Mouse (Mus musculus): ENCODE measurements around the gene Tcirg1.

Gene Tcirg1

DNA sequence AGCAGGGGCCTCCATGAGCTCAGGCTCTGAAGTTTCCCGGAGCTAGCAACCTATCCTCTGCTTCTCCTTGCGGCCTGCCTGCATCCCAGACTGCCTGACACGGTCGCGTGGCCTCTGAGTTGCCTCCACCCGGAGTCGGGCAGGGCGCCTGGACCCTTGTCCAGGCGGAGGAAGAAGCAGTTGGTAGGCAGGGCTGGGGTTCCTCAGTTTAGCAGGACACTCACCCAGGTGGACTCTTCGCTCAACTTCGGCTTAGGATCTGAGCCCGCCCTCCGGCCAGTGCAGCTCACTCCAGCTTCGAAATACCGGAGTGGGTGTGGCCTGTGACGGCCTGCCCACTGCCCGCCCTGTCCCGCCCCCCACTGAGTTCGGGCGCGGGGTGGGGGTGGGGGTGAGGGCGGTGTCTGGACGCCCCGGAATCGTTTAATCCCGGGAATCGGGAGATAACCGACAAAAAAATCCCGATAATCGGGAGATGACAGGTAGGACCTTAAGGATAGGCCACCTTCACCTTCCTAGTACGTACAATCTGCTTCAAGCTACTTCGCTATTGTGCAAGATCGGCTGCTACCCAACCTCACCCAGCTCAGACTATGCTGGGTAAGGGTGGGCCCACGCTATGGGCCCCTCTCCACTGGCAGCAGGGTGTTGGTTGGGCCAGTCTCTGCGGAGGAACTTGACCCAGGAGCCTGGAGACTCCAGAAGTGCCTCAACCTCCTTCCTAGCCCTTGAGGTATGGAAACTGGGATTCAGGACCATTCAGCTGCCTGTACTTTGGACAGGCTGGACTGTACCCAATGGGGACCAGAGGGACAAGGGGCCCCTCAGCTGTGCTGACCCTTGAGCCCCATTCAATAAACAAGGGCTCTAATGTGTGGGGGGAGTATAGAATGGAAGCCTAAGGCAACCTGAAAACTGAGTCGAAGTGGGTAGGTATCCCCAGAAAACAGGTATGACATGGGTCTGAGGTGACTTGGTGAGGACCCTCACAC, at the start of gene Tcirg1:
Tcirg1 (minus strand) TSS at position 339 of the 992 bp plus-strand sequence.
- peak; percentile 92 to 93 for DNase-seq

- peak in 1 of 2 experiments; percentile 48 for DNase-seq
Observed at GRCm38 (mm10) chr19:3955804-3956203, 48.9 kb upstream of the Tcirg1 start.

DNA sequence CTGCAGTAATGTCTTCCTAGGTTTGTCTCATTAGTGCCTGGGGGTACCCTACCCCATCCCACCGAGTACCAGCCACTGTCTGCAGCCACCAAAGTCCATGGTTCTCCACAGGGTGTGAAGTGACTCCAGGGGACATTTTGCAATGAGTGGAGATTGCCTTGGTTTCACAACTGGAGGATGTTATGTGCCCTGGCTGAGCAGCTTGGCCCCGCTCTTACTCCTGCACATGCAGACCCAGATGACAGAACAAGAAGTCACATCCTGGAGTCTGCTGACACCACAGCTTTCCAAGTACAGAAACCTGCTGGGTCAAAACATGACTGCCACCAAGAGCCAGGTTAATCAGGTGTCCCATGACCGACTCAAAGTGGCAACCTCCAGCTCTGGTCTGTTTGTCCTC, 48.1 kb upstream of the Tcirg1 start:
- DNase-seq = peak; percentile 26 to 33

DNA sequence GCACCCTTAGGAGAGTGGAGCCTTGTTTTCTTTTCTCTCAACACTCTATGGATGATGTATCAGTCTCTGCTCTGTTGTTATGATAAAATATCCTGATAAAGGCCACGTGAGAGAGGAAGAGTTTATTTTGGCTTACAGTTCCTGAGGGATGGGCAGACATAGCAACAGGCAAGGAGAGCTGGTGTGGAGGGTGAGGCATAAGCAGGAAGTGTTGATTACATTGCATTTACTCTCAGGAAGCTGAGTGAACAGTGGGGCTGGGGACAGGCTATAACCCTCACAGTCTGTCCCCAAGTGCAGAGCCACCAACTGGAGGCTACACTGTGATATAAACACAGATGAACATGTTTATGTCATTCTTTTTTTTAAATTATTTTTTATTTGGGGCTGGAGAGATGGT, 45.2 kb upstream of the Tcirg1 start:
- no peak for DNase-seq

GRCm38 (mm10) chr19:3951461-3951860, 44.5 kb upstream of the Tcirg1 start:
- no peak for DNase-seq

DNA sequence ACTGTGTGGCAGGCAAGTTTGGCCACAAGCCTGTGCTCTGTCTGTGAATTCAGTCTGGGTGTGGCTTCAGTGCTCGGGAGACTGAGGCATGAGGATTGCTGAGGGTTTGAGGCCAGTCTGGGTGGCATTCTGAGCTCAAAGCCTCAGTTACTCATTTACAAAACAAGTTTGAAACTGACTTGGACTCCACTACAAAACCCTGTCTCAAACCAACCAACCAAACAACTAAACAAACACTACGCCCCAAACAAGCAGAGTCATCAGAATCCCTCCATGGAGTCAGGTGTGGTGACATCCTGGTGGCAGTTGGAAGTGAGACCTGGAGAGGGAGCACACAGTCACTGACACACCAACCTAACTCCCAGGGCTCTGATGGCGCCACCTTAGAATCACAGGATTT, 43.4 kb upstream of the Tcirg1 start:
- peak; percentile 53 to 54 for DNase-seq

DNA sequence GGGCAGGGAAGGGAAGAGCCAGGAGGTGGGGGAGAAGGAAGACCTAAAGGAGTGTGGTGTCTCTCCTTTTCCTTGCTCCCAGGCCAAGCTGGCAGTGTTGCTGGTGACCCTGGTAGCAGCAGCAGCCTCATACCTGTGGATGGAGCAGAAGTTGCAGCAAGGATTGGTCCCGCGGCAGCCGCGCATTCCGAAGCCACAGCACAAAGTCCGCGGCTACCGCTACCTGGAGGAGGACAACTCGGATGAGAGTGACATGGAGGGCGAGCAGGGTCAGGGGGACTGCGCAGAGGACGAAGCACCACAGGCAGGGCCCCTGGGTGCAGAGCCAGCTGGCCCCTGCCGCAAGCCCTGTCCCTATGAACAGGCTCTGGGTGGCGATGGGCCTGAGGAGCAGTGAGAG, 41.6 kb upstream of the Tcirg1 start:
- DNase-seq = peak; percentile 44 to 68

DNA sequence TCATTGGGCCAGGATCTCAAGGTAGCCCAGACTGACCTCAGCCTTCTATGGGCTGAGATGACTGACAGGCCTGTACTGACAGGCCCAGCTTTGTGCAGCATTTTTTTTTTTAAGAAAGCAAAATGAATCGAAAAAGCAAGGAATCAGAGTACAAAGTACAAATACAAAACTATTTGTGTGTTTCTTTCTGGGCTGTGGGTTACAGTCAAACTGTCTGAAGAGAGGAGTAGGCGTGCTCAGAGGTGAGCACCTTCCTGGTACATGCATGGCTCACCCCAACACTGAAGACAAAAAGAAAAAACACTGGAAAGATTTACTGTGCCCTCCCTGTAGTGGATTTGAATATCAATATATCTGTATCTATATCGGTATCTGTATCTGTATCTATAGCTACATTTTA, 40.9 kb upstream of the Tcirg1 start:
- DNase-seq = no peak

GRCm38 (mm10) chr19:3946715-3947114, 39.8 kb upstream of the Tcirg1 start:
- DNase-seq = peak; percentile 84 to 90

DNA sequence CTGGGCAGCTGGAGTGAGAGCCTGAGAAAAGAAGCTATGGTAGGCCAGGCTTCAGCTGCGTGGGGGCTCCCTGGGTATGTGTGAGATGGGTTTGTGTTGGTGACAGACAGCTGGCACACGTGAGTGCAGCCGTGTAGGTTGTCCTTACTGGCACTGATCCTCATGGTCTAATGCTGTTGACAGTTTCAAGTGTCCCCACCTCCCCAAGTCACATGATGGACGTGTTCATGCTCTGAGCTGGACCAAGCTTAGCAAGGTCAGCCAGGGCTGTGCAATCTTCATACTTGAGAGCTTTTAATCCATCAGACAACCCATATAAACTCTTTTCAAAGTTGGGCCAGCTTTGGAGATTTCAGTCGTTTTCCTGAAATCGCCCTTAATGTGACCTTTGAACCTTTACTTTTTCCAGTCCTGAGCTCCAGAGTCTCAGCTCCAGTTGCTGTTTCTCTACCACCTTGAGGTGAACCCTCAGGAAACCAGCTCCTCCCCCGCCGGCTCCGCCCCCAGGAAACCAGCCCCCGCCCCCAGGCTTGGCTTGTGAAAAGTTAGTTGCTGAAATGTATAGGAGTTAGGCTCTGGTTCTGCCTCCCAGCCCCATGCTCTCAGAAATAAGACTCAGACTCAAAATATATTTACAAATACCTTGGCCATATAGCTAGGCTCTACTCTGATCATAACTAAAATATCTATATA, 39.1 kb upstream of the Tcirg1 start:
- DNase-seq = peak; percentile 79 to 83

DNA sequence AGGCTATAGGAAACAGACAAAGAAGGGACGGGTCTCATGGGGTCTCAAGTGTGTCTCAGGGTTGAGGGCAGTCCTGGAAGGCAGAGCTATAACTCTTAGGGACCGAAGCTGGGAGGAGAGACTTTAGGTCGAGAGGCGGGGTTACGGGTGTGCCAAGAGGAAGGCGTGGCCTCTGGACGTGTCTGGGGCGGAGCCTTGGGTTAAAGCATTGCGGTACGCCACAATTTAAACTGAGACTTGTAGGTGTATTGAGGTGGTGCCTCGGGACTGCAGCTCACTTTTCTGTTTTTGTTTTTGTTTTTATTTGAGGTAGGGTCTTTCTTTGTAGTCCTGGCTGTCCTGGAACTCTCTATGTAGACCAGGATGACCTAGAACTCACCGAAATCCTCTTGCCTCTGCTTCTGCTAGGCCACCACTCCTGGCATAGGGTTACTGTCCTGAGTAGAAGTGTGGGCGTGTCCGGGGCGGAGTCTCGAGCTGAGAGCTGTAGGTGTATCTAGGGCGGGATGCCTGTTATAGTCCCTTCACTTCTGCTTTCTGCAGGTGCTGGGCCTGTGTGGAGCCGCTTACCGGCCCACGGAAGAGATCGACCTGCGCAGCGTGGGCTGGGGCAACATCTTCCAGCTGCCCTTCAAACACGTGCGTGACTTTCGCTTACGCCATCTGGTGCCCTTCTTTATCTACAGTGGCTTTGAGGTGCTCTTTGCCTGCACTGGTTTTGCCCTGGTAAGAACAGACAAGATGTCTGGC, 36.2 kb upstream of the Tcirg1 start:
- peak; percentile 61 to 77 for DNase-seq

GRCm38 (mm10) chr19:3942315-3942714, 35.4 kb upstream of the Tcirg1 start:
- DNase-seq = no peak

DNA sequence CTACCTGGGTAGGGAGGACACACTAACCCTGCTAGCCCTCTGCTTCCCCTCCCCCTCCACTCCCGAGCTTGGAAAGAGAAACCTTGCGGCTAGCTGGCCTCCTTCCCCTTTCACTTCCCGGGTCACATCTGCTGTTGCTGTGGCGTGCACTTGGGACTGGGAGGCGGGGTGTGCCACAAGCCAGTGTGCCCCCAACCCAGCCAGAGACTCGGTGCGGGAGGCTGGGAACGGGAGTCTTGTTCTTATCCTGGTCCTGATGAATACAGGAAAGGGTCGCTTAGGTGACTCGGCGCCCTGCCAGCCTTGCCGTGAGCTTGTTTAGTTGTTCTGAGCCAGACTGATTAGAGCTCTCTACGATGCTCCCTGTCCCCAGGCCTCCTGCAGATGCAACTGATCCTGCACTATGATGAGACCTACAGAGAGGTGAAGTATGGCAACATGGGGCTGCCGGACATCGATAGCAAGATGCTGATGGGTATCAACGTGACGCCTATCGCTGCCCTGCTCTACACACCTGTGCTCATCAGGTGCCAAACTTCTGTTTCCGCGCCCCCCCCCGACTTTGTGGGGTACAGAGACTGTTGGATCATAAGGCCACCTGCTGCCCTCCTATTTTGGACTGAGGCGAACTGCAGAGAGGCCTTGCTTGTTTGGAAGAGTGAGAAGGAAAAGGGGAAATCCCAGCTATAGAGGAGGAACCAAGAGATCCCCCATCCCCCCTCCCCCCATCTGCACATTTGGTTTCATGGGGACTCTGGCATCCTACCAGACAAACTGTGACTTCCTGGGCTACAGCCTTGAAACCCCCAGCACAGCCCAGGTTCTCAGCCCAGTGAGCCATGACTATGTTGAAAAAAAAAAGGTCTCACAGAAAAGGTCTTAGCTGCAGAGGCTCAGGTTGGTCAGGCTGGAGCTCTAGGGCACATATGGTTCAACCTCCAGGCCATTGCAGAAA, 29.2 kb upstream of the Tcirg1 start:
- DNase-seq = peak; percentile 79 to 86

GRCm38 (mm10) chr19:3935032-3935895, 28.3 kb upstream of the Tcirg1 start, which contains the start of gene Unc93b1:
Gene Unc93b1, plus strand, starts transcription at chr19:3935186.
- peak; percentile 76 to 82 for DNase-seq

DNA sequence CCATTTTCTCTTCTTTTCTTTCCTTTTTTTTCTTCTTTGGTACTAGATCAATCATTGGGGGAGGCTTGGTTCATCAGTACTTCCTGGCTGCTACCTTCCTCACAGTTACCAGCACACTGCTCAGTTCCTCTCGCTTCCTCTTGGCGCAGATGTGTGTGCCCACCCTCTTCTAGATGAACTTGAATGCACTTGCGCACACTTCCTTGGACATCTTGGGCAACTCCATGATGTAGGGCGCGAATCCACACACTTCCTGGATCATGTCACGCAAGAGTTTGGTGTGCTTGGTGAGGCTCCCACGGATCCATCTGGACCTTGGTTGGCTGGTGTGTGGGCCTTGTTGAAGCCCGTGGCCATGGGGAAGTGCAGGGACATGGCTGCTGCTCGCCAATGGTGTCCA, 24.8 kb upstream of the Tcirg1 start:
- DNase-seq = no peak

GRCm38 (mm10) chr19:3930262-3931057, 23.5 kb upstream of the Tcirg1 start:
- no peak for DNase-seq

DNA sequence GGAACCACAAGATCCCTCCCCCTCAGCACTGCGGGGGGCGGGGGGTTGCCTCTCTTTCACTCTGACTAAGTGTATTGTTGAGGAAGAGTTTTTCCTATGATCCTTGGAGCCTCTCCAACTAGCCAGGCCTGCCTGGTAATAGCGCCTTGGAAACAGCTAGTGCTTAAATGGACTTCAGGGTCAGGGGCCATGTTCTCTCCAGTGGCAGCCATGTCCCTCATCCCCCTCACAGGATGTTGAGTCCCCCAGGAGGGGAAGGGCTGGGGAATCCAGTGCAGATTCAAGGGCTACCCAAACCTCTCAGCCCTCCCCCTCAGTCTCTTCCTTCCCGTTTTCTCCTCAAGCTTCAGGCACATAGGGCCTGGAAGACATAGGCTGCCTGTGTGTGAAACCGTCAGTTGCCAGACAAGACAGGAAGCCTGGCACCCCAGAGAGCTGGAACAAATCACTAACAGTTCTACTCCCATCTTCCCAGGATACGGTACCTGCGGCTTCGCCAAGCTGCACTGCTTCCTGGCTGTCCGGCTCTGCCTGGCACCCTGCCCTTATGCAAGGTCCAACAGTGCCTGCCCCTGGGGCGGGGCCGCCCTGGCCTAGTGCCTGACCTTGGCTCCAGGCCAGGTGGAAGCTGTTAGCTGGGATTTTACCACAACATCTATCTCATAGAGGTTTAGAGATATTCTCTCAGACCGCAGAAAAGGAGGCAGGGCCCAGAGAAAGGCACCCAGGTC, 22.4 kb upstream of the Tcirg1 start, which contains the start of gene Aldh3b1:
Aldh3b1 (minus strand) TSS at position 598 of the 731 bp plus-strand sequence.
- DNase-seq = peak; percentile 97 to 99

GRCm38 (mm10) chr19:3928779-3929178, 21.8 kb upstream of the Tcirg1 start:
- no peak for DNase-seq

DNA sequence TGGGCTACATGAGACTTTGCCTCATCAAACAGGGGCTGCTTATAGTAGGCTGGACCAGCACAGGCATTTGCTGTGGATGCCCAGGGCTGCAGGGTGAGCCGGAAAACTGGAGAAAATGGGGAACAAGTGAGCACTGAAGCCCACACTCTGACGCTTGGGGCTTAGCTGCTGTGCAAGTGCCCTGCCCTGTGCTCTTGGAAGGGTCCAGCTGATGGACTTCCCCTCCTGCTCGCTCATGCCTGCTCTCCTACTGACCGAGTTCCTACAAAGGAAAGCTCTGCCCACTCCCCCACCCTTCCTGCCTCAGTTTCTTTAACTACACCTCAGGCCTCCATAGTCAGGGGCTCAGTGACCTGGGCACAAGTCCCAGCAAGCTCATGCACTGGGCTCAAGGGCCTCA, 21.1 kb upstream of the Tcirg1 start:
- DNase-seq = no peak

All from kidney, postnatal 36 days (tissue).